Mouse (Mus musculus): ENCODE data around the gene Gm17660. TPM values are rescaled to one million over a fixed set of nuclear protein-coding genes. Genes with fewer than 3 reads are reported as not detected.

The Gm17660 gene
- polyA plus RNA-seq, 1 experiment from 2014 or later, result not detected

DNA sequence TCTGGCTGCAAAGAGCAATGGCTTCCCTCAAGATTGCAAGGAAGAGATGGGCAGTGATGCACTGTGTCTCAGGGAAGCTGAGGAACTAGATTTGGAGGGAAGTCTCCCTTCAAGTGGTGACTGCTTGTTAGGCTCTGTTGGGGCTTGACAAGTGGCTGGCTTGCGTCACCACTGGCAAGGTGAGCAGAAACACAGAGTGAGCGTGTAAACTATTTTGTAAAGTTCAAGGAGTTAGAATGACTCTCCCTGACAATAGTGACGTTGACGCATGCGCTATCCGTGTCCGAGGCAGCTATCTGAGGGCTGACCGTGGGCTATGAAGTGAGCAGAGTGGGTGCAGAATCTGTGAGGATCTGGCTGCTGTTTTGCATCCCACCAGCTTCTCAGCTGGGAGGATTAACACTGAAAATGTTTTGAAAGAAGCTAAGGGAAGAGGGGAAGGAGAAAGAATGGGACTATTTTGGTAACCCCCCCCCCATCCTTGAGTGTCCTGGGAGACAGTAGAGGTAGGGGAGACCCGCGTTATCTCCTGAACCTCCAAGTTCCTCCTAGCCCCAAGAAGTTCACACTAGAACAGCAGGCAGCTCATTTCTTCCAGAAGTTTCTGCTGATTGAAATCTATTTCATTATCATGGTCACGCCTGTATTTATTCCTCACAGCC is 18.1 kb upstream of the Gm17660 start:
- Histone ChIP-seq H3K9ac (ENCODE audit: low read depth, low read length) (no peak overlapping the region), H3K27me3 (ENCODE audit: control insufficient read depth, insufficient read depth, low read depth, low read length) (no peaks in the 10 kb centered on the region), H3K4me3 (ENCODE audit: low read depth, low read length) (no peak overlapping the region), H3K36me3 (ENCODE audit: control insufficient read depth, insufficient read depth) (no peaks in the 10 kb centered on the region), H3K4me1 (ENCODE audit: control insufficient read depth, low read depth, low read length) (no peaks in the 10 kb centered on the region), H3K4me2 (ENCODE audit: low read depth, low read length) (no peak overlapping the region), H3K27ac (ENCODE audit: low read length) (no peak overlapping the region), H3K9me3 (replicated peaks; ENCODE audit: control insufficient read depth, low read length) (no peaks in the 10 kb centered on the region)
- 63% methylated on average over 11 of the region's 11 CpGs for WGBS (ENCODE audit: insufficient replicate concordance)
- no peak for ATAC-seq (ENCODE audit: low read depth)

- WGBS (ENCODE audit: insufficient replicate concordance), result 61% methylated on average over 2 of the region's 2 CpGs
- Histone ChIP-seq H3K4me1 (ENCODE audit: control insufficient read depth, low read depth, low read length) (no peaks in the 10 kb centered on the region), H3K9ac (ENCODE audit: low read depth, low read length) (no peak overlapping the region), H3K9me3 (replicated peaks; ENCODE audit: control insufficient read depth, low read length) (no peaks in the 10 kb centered on the region), H3K36me3 (ENCODE audit: control insufficient read depth, insufficient read depth) (no peaks in the 10 kb centered on the region), H3K27ac (ENCODE audit: low read length) (no peak overlapping the region), H3K27me3 (ENCODE audit: control insufficient read depth, insufficient read depth, low read depth, low read length) (no peaks in the 10 kb centered on the region), H3K4me3 (ENCODE audit: low read depth, low read length) (no peak overlapping the region), H3K4me2 (ENCODE audit: low read depth, low read length) (no peak overlapping the region)
- ATAC-seq (ENCODE audit: low read depth), result no peak
Observed at GRCm38 (mm10) chr5:104089751-104090150, 12.3 kb upstream of the Gm17660 start.

GRCm38 (mm10) chr5:104085366-104085765 is 8.0 kb upstream of the Gm17660 start:
- WGBS (ENCODE audit: insufficient replicate concordance), result 71% methylated on average over 9 of the region's 9 CpGs
- no peak overlapping the region for H3K4me3 ChIP-seq (ENCODE audit: low read depth, low read length)
- no peaks in the 10 kb centered on the region for H3K36me3 ChIP-seq (ENCODE audit: control insufficient read depth, insufficient read depth)
- no peak overlapping the region for H3K27ac ChIP-seq (ENCODE audit: low read length)
- H3K9ac ChIP-seq (ENCODE audit: low read depth, low read length), result no peak overlapping the region
- no peaks in the 10 kb centered on the region for H3K27me3 ChIP-seq (ENCODE audit: control insufficient read depth, insufficient read depth, low read depth, low read length)
- H3K4me2 ChIP-seq (ENCODE audit: low read depth, low read length), result no peak overlapping the region
- H3K9me3 ChIP-seq (replicated peaks; ENCODE audit: control insufficient read depth, low read length), result no peaks in the 10 kb centered on the region
- no peak for ATAC-seq (ENCODE audit: low read depth)
- H3K4me1 ChIP-seq (ENCODE audit: control insufficient read depth, low read depth, low read length), result no peaks in the 10 kb centered on the region

DNA sequence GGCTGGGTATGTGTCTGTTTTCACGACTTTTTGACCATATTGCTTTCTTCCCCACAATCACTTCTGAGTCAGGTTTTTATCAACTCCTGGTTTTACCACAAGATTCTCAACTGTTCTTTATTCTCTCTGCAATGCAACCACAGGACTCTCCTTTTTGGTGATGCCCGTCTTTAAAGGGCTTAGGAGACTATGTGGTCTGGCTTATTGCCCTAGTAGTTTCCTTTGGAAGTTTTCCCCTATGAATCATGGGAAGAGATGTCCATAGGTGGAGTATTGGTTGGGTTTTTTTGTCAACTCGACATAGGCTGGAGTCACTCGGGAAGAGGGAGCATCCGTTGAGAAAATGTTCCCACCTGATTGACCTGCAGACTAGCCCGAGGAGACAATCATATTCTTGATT is 3.3 kb upstream of the Gm17660 start:
- Histone ChIP-seq H3K4me3 (ENCODE audit: low read depth, low read length) (no peak overlapping the region), H3K9me3 (replicated peaks; ENCODE audit: control insufficient read depth, low read length) (no peaks in the 10 kb centered on the region), H3K4me2 (ENCODE audit: low read depth, low read length) (no peak overlapping the region), H3K27me3 (ENCODE audit: control insufficient read depth, insufficient read depth, low read depth, low read length) (no peaks in the 10 kb centered on the region), H3K27ac (ENCODE audit: low read length) (no peak overlapping the region), H3K36me3 (ENCODE audit: control insufficient read depth, insufficient read depth) (no peaks in the 10 kb centered on the region), H3K4me1 (ENCODE audit: control insufficient read depth, low read depth, low read length) (no peaks in the 10 kb centered on the region), H3K9ac (ENCODE audit: low read depth, low read length) (no peak overlapping the region)
- ATAC-seq (ENCODE audit: low read depth), result no peak
- 60% methylated on average over 6 of the region's 6 CpGs for WGBS (ENCODE audit: insufficient replicate concordance)

- peaks cover 8% of the 10 kb centered on the region for H3K27me3 ChIP-seq (ENCODE audit: control insufficient read depth, insufficient read depth, low read depth, low read length)
- ATAC-seq (ENCODE audit: low read depth), result no peak
- H3K4me2 ChIP-seq (ENCODE audit: low read depth, low read length), result no peak overlapping the region
- no peaks in the 10 kb centered on the region for H3K9me3 ChIP-seq (replicated peaks; ENCODE audit: control insufficient read depth, low read length)
- H3K4me1 ChIP-seq (ENCODE audit: control insufficient read depth, low read depth, low read length), result no peaks in the 10 kb centered on the region
- no peaks in the 10 kb centered on the region for H3K36me3 ChIP-seq (ENCODE audit: control insufficient read depth, insufficient read depth)
- H3K4me3 ChIP-seq (ENCODE audit: low read depth, low read length), result no peak overlapping the region
- H3K27ac ChIP-seq (ENCODE audit: low read length), result no peak overlapping the region
- 29% methylated on average over 10 of the region's 10 CpGs for WGBS (ENCODE audit: insufficient replicate concordance)
- H3K9ac ChIP-seq (ENCODE audit: low read depth, low read length), result no peak overlapping the region
Observed at GRCm38 (mm10) chr5:104076361-104076760, 1.0 kb downstream of the Gm17660 start.

- no peaks in the 10 kb centered on the region for H3K9me3 ChIP-seq (replicated peaks; ENCODE audit: control insufficient read depth, low read length)
- no peak overlapping the region for H3K4me3 ChIP-seq (ENCODE audit: low read depth, low read length)
- no peak for ATAC-seq (ENCODE audit: low read depth)
- no peaks in the 10 kb centered on the region for H3K36me3 ChIP-seq (ENCODE audit: control insufficient read depth, insufficient read depth)
- no peak overlapping the region for H3K4me2 ChIP-seq (ENCODE audit: low read depth, low read length)
- no peak overlapping the region for H3K9ac ChIP-seq (ENCODE audit: low read depth, low read length)
- no peak overlapping the region for H3K27ac ChIP-seq (ENCODE audit: low read length)
- no peaks in the 10 kb centered on the region; the same call in 1 of the 2 replicates for H3K4me1 ChIP-seq (ENCODE audit: control insufficient read depth, low read depth, low read length)
- WGBS (ENCODE audit: insufficient replicate concordance), result 23% methylated on average over 12 of the region's 12 CpGs
- H3K27me3 ChIP-seq (ENCODE audit: control insufficient read depth, insufficient read depth, low read depth, low read length), result peaks cover 8% of the 10 kb centered on the region
Observed at GRCm38 (mm10) chr5:104074388-104074787, 3.0 kb downstream of the Gm17660 start.

- no peak overlapping the region for H3K27ac ChIP-seq (ENCODE audit: low read length)
- H3K36me3 ChIP-seq (ENCODE audit: control insufficient read depth, insufficient read depth), result no peaks in the 10 kb centered on the region
- H3K4me2 ChIP-seq (ENCODE audit: low read depth, low read length), result no peak overlapping the region
- 82% methylated on average over 5 of the region's 5 CpGs for WGBS (ENCODE audit: insufficient replicate concordance)
- H3K9me3 ChIP-seq (replicated peaks; ENCODE audit: control insufficient read depth, low read length), result no peaks in the 10 kb centered on the region
- peak; percentile 61 for ATAC-seq (ENCODE audit: low read depth)
- peaks cover 8% of the 10 kb centered on the region for H3K27me3 ChIP-seq (ENCODE audit: control insufficient read depth, insufficient read depth, low read depth, low read length)
- H3K4me1 ChIP-seq (ENCODE audit: control insufficient read depth, low read depth, low read length), result no peaks in the 10 kb centered on the region; the same call in 1 of the 2 replicates
- H3K4me3 ChIP-seq (ENCODE audit: low read depth, low read length), result no peak overlapping the region
- no peak overlapping the region for H3K9ac ChIP-seq (ENCODE audit: low read depth, low read length)
Observed at GRCm38 (mm10) chr5:104073602-104074001, 3.8 kb downstream of the Gm17660 start.

GRCm38 (mm10) chr5:104072272-104072886 is 5.0 kb downstream of the Gm17660 start:
- 35% methylated on average over 6 of the region's 8 CpGs for WGBS (ENCODE audit: insufficient replicate concordance)
- H3K4me1 ChIP-seq (ENCODE audit: control insufficient read depth, low read depth, low read length), result no peaks in the 10 kb centered on the region; the same call in 1 of the 2 replicates
- H3K36me3 ChIP-seq (ENCODE audit: control insufficient read depth, insufficient read depth), result no peaks in the 10 kb centered on the region
- H3K4me2 ChIP-seq (ENCODE audit: low read depth, low read length), result no peak overlapping the region
- H3K27ac ChIP-seq (ENCODE audit: low read length), result no peak overlapping the region
- ATAC-seq (ENCODE audit: low read depth), result peak; percentile 64
- no peak overlapping the region for H3K4me3 ChIP-seq (ENCODE audit: low read depth, low read length)
- no peaks in the 10 kb centered on the region for H3K9me3 ChIP-seq (replicated peaks; ENCODE audit: control insufficient read depth, low read length)
- no peak overlapping the region for H3K9ac ChIP-seq (ENCODE audit: low read depth, low read length)
- peaks cover 8% of the 10 kb centered on the region for H3K27me3 ChIP-seq (ENCODE audit: control insufficient read depth, insufficient read depth, low read depth, low read length)

DNA sequence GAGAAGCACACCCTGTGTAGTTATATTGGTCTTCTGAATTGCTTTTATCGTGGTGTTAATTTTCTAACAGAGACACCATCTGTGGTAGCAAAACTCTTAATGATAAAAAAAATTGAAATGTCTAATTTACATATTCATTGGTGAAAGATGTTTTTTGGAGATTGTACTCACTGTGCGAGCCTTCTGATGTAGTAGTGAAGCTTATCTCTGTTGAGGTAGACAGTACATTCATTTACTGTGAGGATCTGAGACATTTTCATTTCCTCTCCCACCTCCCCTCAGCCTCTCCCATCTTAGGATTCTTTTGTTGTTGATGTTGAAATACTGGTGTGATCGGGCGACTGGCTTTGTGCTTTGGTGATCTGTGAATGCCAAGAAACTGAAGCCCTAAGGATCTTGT is 6.4 kb downstream of the Gm17660 start:
- Histone ChIP-seq H3K9ac (ENCODE audit: low read depth, low read length) (no peak overlapping the region), H3K27ac (ENCODE audit: low read length) (no peak overlapping the region), H3K36me3 (ENCODE audit: control insufficient read depth, insufficient read depth) (no peaks in the 10 kb centered on the region), H3K4me1 (ENCODE audit: control insufficient read depth, low read depth, low read length) (no peaks in the 10 kb centered on the region; the same call in 1 of the 2 replicates), H3K4me3 (ENCODE audit: low read depth, low read length) (no peak overlapping the region), H3K27me3 (ENCODE audit: control insufficient read depth, insufficient read depth, low read depth, low read length) (peaks cover 8% of the 10 kb centered on the region), H3K9me3 (replicated peaks; ENCODE audit: control insufficient read depth, low read length) (no peaks in the 10 kb centered on the region), H3K4me2 (ENCODE audit: low read depth, low read length) (no peak overlapping the region)
- 40% methylated on average over 4 of the region's 4 CpGs for WGBS (ENCODE audit: insufficient replicate concordance)
- ATAC-seq (ENCODE audit: low read depth), result peak; percentile 19; the same call in 1 of the 2 replicates

Measured in liver, embryonic 16.5 days (tissue).